Mouse (Mus musculus): ENCODE data around the gene Dcbld1.
"Not testable (repeated sequence)": the region's sequence is repeated elsewhere in the genome, so short reads cannot be mapped to it uniquely, and the experiment has no call there.

The Dcbld1 gene

GRCm38 (mm10) chr10:52264162-52264561 lies 30.7 kb downstream of the Dcbld1 start:
- no peak for DNase-seq

- no peak for DNase-seq
Observed at GRCm38 (mm10) chr10:52268879-52269278, 35.5 kb downstream of the Dcbld1 start.

GRCm38 (mm10) chr10:52271385-52271784 lies 38.0 kb downstream of the Dcbld1 start:
- DNase-seq, result no peak

- DNase-seq, result no peak
Observed at GRCm38 (mm10) chr10:52273012-52273411, 39.6 kb downstream of the Dcbld1 start.

- no peak for DNase-seq
Observed at GRCm38 (mm10) chr10:52274001-52274909, 40.8 kb downstream of the Dcbld1 start.

GRCm38 (mm10) chr10:52274910-52275604 lies 41.6 kb downstream of the Dcbld1 start:
- no peak for DNase-seq

- DNase-seq, result no peak
Observed at GRCm38 (mm10) chr10:52276579-52276978, 43.2 kb downstream of the Dcbld1 start.

GRCm38 (mm10) chr10:52277564-52277963 lies 44.1 kb downstream of the Dcbld1 start:
- DNase-seq, result not testable (repeated sequence)

GRCm38 (mm10) chr10:52278011-52278434 lies 44.6 kb downstream of the Dcbld1 start:
- no peak for DNase-seq

- no peak for DNase-seq
Observed at GRCm38 (mm10) chr10:52278866-52279265, 45.4 kb downstream of the Dcbld1 start.

- DNase-seq, result no peak
Observed at GRCm38 (mm10) chr10:52279876-52280275, 46.5 kb downstream of the Dcbld1 start.

GRCm38 (mm10) chr10:52280623-52281022 lies 47.2 kb downstream of the Dcbld1 start:
- DNase-seq, result no peak

- no peak for DNase-seq
Observed at GRCm38 (mm10) chr10:52281337-52281736, 47.9 kb downstream of the Dcbld1 start.

GRCm38 (mm10) chr10:52284578-52284977 lies 51.2 kb downstream of the Dcbld1 start:
- no peak for DNase-seq

- no peak for DNase-seq
Observed at GRCm38 (mm10) chr10:52287852-52288533, 54.6 kb downstream of the Dcbld1 start.

- no peak for DNase-seq
Observed at GRCm38 (mm10) chr10:52289261-52289660, 55.8 kb downstream of the Dcbld1 start.

GRCm38 (mm10) chr10:52292391-52292790 lies 59.0 kb downstream of the Dcbld1 start:
- DNase-seq, result not testable (repeated sequence)

GRCm38 (mm10) chr10:52293921-52294577 lies 60.6 kb downstream of the Dcbld1 start:
- DNase-seq, result no peak

GRCm38 (mm10) chr10:52295934-52296333 lies 62.5 kb downstream of the Dcbld1 start:
- no peak for DNase-seq

- not testable (repeated sequence) for DNase-seq
Observed at GRCm38 (mm10) chr10:52298568-52298967, 65.1 kb downstream of the Dcbld1 start.

GRCm38 (mm10) chr10:52301766-52302165 lies 68.3 kb downstream of the Dcbld1 start:
- DNase-seq, result no peak

- DNase-seq, result no peak
Observed at GRCm38 (mm10) chr10:52302271-52302670, 68.9 kb downstream of the Dcbld1 start.

- no peak for DNase-seq
Observed at GRCm38 (mm10) chr10:52304574-52304973, 71.2 kb downstream of the Dcbld1 start.
